Mouse (Mus musculus) small intestine, adult 2 months (tissue): ENCODE data around the gene Msmp.

Experiments
- CTCF ChIP-seq: fragments of 200-500 bp; IDR thresholded peaks from 2 replicates; pipeline ENCODE4 v1.5.1; 2012; ENCODE audit warnings: low read depth, mild to moderate bottlenecking, control low read depth, inconsistent platforms, low read length, moderate library complexity, mixed read lengths; ENCODE audit not compliant: insufficient replicate concordance, insufficient read length; ENCODE audit errors: extremely low read depth
- POLR2A ChIP-seq: fragments of 200-500 bp; IDR thresholded peaks from 2 replicates; pipeline ENCODE4 v1.6.1; 2012; ENCODE audit warnings: low read depth, mild to moderate bottlenecking, control low read depth, inconsistent platforms, low read length, moderate library complexity

DNA sequence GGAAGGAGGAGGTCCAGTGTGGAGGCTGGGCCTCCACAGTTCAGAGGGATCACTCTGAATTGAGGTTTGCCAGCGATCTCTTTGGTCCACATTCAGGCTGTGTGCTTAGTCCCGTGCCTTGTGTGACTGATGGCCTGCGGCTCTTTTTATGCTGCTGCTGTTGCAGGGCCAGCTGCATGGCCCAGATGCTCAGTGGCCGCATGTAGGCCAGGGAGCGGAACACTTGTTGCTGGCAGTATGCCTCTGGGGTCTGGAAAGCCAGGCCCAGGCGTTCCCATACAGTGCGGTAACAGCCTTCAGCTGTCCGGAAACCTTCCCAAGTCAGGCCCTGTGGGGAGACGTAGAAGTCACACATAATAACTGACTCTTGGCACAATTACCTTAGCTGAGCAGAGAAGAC lies 17.2 kb downstream of the Msmp start:
- TF ChIP-seq POLR2A (no peak), CTCF (no peak)
